Mouse (Mus musculus) cerebellum, adult 2 months (tissue): ENCODE results near the gene Rfx8.

ENCODE experiments used
- CTCF ChIP-seq: fragments of 200-500 bp; IDR thresholded peaks from 2 replicates; pipeline ENCODE4 v1.5.1; 2011; ENCODE audit warnings: low read depth, mild to moderate bottlenecking, control low read depth, low read length, moderate library complexity, borderline replicate concordance; ENCODE audit not compliant: insufficient read depth
- POLR2A ChIP-seq: fragments of 200-500 bp; IDR thresholded peaks from 2 replicates; pipeline ENCODE4 v1.6.1; 2011; ENCODE audit warnings: low read length, control low read depth, borderline replicate concordance; ENCODE audit not compliant: insufficient read depth

- TF ChIP-seq CTCF (no peak), POLR2A (no peak)
Observed at GRCm38 (mm10) chr1:39663050-39663449, 57.7 kb downstream of the Rfx8 start.
